Mouse (Mus musculus): ENCODE measurements around the gene Pla2g7. TPM values are rescaled to one million over a fixed set of nuclear protein-coding genes. Genes with fewer than 3 reads are reported as not detected.
"Not testable (repeated sequence)": the region's sequence is repeated elsewhere in the genome, so short reads cannot be mapped to it uniquely, and the experiment has no call there.

Pla2g7 gene
- 10 to 100 TPM; 72.1 to 86.8 TPM for total RNA-seq (2021)

DNA sequence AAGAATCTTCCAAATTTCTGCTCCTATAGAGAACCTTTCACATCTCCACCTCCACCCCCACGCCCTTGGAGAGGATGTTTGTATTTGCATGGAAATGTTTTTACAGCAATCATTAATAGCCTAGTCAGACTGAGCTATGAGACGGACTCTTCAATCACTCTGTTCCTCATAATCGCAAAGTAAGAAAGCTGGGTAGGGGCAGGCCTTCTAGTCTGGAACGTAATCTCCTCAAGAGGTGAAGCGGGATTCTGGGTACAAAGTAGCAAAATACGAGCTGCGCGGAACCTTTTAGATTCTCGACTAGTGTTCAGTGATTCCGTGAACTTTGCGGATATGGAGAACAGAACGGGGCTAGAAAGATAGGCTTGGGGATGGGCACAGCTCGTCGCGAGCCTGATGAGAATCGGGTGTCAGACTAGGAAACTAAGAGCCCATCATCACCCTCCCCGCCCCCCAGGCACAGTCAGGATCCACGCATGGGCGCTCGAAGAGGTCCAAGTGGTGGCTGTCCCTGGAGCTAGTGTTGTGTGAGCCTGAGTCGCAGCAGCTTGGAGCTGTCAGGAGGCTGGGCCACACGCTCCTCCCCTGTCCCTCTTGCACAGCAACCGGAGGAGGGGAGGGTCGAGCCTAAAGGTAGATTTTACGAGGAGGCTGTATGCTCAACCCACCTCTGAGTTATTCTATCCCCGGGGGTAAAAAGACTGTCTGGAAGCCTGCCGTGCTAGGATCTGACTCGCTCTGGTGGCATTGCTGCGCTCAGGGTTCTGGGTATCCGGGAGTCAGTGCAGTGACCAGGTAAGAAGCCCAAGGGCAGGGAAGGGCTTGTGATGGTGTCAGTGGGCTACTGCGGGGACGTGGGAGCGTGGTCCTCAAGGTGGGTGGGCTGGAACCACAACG is at the start of gene Pla2g7:
TSS of gene Pla2g7 (plus strand) at position 107 of the 897 bp plus-strand sequence.
- intact Hi-C loops (cut with DNase I), result loop anchor here (5.0 kb wide), 1 partner anchor 51 kb away; no protein-coding TSS in a partner anchor

DNA sequence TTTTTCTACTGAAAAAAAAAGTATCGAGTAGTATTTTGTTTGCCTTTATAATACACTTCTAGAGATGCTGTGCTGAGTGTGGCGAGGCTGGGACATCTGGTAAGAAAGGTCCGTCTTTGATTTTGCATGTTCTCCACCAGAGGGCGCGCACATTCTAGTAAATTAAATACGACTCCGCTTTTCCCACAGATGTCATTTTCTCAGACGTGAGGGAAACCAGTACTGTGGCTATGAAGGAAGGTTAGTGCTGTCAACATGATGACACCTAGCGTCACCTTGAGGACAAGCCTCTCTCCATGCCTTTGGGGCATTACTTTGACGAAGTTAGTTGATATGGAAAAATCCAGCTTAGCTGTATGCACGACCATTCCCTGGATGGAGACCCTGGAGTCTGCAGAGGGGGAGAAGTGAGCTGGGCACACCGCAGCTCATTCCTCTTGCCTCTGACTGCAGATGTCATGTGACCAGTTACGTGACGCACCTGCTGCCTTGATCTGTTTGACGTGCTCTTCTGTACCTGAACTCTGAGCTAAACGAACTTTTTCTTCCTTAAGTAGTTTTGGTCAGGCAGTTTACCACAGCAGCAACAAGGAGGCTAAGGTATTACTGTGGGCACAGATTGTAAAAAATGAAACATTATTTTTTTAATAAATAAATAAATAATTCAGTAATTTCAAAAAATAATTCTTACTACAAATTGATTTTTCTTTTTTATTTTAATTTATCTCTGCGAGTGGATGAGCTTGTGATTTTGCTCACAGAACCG is 49.1 kb upstream of the Pla2g7 start:
- intact Hi-C loops (cut with DNase I), result loop anchor here (1.0 to 5.0 kb wide), 3 partner anchors 48 to 92 kb away; partner anchors contain the start of gene Pla2g7
- peak; percentile 39 to 51 for DNase-seq (ENCODE audit: low spot score in 2 of 2)

More for the DNA sequence above, at the start of gene Pla2g7:
- DNase-seq (ENCODE audit: low spot score in 2 of 2), result peak; percentile 35 to 45

DNA sequence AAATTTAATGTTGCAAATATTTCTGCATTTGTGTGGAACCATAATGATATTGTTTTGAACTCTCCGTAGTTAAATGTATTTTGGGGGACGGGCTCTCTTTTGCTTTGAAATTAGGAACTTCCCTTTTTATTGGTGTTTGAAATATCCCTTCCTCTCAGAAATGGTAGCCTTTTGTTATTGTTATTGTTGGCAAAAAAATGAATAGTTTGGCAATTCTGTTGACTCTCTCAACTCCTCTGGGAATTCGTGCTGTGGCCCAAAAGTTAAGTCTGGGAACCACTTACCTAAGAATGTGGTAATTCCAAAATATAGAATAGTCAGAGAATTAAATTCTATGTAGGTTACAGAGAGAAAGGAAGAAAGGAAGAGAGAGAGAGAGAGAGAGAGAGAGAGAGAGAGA is 47.7 kb upstream of the Pla2g7 start:
- intact Hi-C loops (cut with DNase I), result no loop called here
- DNase-seq (ENCODE audit: low spot score in 2 of 2), result no peak

DNA sequence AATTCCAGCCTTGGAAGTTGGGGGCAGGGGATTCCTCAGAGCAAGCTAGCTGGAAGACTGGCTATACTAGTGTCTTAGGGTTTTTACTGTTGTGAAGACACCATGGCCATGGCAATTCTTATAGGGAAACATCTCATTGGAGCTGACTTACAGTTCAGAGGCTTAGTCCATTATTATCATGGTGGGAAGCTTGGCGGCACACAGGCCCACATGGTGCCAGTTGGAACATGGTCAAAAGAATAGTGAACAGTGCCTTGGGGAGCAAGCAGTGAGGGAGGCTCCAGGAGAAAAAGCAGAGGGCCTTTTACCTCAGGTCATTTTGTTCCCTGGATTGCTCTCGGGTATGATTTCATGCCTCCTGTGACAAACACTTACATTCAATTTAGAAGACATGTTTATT is 37.4 kb upstream of the Pla2g7 start:
- DNase-seq (ENCODE audit: low spot score in 2 of 2), result no peak
- intact Hi-C loops (cut with DNase I), result no loop called here

DNA sequence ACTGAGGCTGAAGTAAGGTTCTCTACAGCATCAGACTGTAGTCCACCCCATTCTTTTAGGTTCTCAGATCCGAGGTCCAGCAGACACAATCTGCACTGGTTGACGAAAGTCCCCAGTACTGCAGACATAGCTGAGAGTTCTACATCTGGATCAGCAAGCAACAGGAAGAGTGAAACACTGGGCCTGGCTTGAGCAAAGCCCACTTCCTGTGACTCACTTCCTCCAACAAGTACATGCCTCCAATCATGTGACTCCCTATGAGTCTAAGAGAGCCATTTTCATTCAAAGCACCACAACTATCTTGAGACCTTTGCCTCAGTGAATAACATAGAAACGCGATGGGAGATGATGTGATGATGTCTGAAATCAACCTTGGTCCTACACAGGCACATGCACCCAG is 36.7 kb upstream of the Pla2g7 start:
- no peak for DNase-seq (ENCODE audit: low spot score in 2 of 2)

DNA sequence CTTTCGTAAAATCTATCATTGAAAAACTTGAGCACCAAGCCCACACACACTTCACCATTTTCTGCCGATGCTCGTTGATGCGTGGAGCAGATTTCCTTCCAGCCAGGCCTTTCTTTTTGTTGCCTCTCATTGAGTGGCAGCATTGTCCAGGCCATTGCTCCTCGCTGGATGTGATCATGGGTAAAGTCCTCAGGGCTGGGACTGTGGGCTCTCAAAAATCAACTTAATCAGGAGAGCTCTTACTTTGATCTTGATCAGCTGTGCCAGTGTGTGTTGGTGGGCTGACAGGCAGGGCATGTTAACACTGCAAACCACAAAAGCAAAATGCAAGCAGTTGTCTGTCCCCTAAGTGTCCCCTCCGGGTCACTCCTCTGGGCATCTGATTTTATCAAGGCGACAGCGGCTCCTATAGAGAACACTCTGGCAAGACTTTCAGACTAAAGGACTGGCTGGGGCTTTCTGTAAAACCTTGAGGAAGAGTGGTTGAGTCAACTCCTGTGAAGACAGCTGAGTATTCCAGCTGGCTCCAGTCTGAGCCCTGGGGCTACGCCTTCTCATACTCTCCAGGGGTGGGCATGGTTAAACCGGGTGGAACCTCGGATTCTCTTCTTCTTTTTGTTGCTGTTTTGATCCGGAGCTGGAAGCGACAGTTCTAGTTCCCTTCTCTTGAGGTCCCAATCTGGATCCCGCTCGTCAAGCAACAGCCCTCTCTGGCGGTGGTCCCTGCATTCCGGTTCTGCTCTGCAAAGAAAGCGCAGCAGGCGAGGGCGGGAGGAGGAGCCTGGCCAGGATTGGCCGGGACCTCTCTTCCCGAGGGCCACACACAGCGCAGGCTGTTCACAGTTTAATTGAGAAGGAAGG is 33.3 kb upstream of the Pla2g7 start:
- peak; percentile 6 for DNase-seq (ENCODE audit: low spot score in 2 of 2)
- intact Hi-C loops (cut with DNase I), result no loop called here

More for the DNA sequence above, 36.7 kb upstream of the Pla2g7 start:
- intact Hi-C loops (cut with DNase I), result no loop called here

DNA sequence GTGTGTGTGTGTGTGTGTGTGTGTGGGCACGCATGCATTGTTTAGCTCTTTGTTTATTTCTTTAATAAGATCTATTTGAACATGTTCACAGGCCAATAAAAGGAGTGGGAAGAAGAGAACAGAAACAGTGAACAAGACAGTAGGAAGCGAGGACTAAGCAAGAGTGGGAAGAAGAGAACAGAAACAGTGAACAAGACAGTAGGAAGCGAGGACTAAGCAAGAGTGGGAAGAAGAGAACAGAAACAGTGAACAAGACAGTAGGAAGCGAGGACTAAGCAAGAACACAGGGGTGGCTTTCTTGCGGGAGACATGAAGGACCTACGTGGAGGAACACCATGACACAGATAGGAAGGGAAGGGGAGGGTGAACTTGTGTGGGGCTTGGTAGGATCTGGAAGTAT is 31.1 kb upstream of the Pla2g7 start:
- intact Hi-C loops (cut with DNase I); DNase-seq (ENCODE audit: low spot score in 2 of 2): not testable (repeated sequence)

DNA sequence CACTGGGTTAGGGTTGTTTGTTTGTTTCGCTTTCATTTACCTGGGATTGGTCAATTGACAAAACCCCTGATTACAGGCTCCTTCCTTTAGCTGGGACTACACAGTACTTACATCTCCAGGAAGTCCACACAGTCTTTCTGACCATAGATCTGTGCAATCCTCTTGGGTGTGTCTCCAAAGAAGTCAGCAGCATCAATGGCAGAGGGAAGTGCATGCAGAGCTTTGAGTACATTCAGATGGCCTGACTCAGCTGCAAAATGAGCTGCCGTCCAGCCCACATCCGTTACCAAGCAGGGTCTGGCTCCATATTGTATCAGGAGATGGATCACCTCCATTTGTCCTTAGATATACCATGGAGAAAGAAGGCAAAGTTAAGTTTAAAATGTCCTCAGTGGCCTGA is 29.1 kb upstream of the Pla2g7 start:
- intact Hi-C loops (cut with DNase I), result no loop called here
- no peak for DNase-seq (ENCODE audit: low spot score in 2 of 2)

DNA sequence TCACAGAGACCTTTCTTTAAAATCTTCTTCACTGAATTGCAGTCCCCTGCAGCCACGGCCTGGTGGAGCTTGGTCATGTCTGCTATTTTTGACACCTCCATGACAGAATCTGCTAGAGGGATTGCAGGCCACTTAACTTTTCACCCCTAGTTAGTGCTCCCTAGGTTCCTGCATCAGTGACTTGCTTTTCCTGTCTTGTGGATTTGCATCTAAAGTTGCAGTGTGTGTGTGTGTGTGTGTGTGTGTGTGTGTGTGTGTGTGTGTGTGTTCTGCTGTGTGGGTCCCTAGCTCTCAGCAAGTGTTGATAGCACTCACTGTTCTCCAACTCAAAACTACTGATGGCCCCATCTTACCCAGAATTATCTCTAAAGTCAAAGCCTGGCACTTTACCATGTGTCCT is 24.4 kb upstream of the Pla2g7 start, which contains the start of gene Ankrd66:
TSS of gene Ankrd66 (minus strand) at position 101 of the 400 bp plus-strand sequence.
- intact Hi-C loops (cut with DNase I), result no loop called here
- no peak for DNase-seq (ENCODE audit: low spot score in 2 of 2)

DNA sequence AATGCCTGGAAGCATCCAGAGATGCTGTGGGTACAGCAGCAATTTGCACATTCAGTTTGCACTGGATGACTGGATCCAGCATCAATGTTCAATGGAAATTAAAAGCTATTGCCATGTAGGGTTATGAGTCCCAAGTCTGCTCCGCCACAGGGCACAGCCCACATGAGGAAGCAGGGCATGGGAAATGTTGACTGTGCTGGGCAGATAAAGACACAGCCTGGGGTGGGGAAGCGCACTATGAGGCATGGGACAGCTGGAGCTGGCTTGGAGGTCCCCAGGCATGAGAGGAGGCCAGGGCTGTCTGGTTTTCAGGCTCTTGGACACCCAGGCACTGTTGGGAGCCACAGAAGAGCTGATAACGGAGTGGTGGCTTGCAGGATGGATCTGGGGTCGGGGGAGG is 23.9 kb upstream of the Pla2g7 start:
- intact Hi-C loops (cut with DNase I), result no loop called here
- DNase-seq (ENCODE audit: low spot score in 2 of 2), result no peak

DNA sequence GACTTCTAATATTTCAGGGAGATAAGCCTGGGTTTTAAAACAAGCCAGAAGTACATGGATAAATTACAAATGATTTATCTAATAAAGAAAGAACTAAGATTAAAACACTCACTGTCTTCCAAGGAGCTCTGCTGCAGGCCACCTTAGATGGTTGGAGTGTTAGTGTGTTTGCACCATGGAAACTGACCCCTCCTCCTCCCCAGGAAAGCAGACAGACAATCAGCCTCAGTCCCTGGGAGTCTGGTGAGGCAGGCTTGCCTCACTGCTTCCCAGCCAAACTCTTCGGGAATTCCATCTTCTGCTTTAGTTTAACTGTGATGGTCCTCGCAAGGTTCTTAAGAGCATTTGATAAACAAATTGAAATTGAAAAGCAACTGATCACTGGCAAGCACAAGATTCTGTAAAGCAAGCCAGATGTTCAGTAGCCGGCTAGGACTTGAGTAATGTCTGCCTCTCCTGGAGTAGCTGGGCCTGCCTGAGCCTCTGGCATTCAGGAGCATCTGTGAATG is 16.7 kb upstream of the Pla2g7 start:
- intact Hi-C loops (cut with DNase I), result no loop called here
- no peak for DNase-seq (ENCODE audit: low spot score in 2 of 2)

DNA sequence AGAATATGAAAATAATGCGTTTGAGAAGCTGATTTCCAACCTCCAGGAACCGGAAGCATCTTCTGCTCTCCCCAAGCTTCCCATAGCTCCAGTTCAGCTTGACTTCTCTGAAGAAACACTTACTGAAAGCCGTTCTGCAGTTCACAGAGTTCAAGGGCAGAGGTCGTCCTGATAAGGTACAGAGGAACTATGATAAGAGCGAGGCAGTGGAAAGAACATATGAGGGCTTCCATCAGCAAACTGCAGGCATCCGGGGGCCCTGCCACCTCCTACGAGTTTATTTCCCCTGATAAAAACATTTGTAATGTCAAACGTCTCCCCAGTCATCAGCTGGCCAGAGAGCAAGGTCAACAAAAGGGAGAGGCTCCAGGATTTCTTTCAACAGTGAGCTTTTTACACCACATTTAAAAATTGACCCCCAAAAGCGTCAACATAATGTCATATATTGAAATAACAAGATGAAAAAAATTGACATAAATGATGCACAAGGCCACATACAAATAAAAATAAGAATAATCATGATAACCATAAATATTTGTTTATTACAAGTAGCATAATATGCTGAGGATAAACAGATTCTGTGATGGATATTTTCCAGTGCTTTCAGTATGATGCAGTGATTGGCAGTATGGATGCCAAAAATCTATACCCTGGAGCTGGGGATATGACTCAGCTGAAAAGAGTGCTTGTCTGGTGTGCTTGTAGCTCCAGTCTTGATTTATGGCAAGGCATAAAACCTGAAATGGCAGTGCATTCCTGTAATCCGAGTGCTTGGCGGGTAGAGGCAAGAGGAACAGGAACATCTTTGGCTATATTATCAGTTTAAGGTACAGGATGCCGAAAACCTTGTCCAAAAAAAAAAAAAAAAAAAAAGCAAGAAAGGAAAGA is 13.1 kb upstream of the Pla2g7 start:
- intact Hi-C loops (cut with DNase I), result no loop called here
- DNase-seq (ENCODE audit: low spot score in 2 of 2), result no peak

DNA sequence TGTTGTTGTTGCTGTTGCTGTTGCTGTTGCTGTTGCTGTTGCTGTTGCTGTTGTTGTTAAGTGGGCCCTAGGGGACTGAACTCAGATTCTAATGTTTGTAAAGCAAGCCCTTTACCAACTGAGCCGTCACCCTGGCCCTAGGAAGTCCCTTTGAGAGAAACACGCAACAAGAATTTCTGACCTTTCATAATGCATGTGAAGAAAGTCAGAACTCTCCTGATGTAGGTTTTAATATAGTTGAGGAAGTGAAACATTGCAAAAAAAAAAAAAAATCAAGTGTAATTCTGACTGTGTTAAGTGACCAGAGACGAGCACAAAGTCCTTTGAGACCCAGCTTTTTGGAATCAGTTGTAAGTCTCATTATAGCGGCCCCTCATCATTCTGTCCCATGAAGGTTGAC is 10.8 kb upstream of the Pla2g7 start:
- intact Hi-C loops (cut with DNase I), result no loop called here
- no peak for DNase-seq (ENCODE audit: low spot score in 2 of 2)

DNA sequence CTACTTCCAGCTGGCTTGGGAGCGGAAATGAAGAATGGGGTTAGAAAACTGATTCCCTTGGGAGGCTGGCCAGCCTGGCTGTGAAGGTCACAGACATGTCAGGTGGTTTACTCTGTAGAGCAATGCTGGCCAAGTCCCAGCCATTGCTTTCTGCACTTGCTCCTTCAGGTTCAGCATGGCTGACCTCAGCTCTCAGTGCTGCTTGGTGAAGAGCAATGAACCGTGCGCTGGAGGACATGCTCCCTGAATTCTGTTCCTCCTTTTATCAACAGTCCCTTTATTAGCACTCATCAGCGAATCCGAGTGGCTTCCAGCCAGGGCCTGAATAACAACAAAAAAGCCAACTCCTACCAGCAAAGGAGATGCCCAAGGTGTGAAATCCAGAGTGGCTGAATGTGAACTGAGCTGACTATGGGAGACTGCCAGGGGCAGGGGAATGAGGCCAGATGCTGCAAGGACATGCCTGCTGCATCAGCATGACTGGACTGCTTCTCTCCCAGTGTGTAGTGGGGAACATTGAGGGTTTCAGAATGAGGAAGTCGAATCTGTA is 10.3 kb upstream of the Pla2g7 start:
- intact Hi-C loops (cut with DNase I), result no loop called here

DNA sequence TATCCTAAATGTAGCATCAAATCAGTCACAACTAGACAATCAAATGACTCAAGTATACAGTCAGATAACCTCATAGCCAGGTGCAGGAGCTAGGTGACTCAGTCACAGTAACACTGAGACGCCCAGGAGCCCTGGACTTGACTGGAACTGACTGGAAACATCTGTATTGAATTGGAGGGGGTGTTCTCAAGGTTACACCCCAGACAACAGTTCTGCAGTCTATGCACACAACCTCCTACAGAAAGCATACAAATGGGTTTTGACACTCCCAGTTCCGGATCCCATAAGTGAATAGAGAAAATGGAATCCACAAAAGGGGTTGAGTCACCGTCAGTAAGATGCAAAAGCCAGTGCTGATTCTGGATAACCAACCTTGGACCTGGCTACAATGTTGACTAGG is 9.2 kb upstream of the Pla2g7 start:
- intact Hi-C loops (cut with DNase I), result no loop called here
- DNase-seq (ENCODE audit: low spot score in 2 of 2), result no peak

More for the DNA sequence above, 10.3 kb upstream of the Pla2g7 start:
- peak; percentile 11 to 31 for DNase-seq (ENCODE audit: low spot score in 2 of 2)

DNA sequence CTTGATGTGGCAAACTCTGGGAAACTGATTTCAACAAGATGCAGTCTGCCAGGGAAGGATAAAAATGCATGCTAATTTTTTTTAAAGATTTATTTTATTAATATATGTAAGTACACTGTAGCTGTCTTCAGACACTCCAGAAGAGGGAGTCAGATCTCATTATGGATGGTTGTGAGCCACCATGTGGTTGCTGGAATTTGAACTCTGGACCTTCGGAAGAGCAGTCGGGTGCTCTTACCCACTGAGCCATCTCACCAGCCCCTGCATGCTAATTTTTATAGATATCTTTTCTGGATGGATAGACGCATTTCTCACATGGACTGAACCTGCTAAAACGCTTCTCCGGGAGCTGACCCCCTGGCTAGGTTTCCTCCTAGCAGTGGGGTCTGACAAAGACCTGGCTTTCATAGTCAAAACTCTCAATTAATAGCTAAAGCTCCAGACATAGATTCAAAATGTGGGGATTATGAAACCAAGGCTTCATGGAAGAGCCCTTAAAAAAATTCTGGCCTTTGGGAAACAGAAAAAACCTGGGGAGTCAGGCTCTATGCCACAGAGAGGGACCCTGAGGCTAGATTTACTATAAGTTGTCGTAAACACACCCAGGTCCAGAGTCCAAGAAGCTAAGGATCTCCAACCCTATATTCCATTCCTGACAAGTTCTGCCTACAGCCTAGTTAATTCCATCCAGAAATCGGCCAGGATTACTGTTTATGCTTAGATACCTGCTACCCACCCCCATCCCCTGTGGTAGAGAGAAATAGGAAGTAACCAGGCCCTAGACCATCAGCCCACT is 4.5 kb upstream of the Pla2g7 start:
- intact Hi-C loops (cut with DNase I), result no loop called here
- no peak for DNase-seq (ENCODE audit: low spot score in 2 of 2)

DNA sequence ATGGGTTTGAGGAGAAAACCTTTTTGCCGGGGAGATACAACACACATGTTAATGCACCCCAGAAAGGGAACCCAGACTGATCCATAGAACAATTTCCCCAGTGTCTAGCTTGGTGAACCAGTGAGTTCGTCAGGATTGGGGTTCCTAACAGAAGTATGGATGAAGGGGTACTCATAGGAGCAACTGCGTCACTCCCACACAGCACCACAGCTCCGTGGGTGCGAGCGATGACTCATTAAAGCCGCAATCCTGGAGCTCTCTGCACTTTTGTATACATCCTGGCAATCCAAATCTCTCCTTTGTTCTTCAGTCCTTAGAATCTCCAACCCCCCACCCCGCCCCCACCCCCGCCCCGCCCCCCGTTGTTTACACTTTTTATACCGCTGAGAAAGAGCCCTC is 306 bp upstream of the Pla2g7 start:
- DNase-seq (ENCODE audit: low spot score in 2 of 2), result peak in 1 of 2 experiments; percentile 13

More for the DNA sequence above, 306 bp upstream of the Pla2g7 start:
- intact Hi-C loops (cut with DNase I), result loop anchor here (5.0 kb wide), 1 partner anchor 50 kb away; no protein-coding TSS in a partner anchor
